Mouse (Mus musculus) monocyte, adult 2 months (primary cell): ENCODE measurements around the gene Gal3st3.

Source experiments
- DNase-seq, 2 experiments: peaks; one replicate each; pipeline ENCODE4 v3.0.0; 2022; ENCODE audit warnings: low spot score in 2 of 2, low read depth in 1 of 2

Gene Gal3st3

GRCm38 (mm10) chr19:5297903-5298800 lies at the start of gene Gal3st3:
TSS of gene Gal3st3 (plus strand) at chr19:5298331.
- no peak for DNase-seq

DNA sequence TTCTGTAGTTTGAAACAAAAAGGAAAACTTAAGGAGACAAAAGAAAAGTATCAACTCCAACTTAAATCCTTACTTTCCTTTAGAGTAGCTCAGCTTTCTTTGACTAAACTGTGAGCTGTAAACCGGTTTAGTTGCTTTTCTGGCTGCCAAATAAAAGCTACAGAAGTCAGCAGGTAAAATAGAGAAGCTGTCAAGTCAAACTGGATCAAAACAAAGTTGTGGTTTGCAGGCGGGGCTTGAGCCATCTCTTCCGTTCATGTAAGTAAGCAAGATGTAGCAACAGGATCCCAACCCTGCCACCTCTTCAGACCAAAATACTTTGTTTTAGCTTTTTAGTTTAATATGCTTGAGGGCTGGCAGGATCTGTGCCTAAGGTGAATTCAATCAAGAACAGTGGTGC lies 41.0 kb upstream of the Gal3st3 start:
- peak in 1 of 2 experiments; percentile 13 for DNase-seq

DNA sequence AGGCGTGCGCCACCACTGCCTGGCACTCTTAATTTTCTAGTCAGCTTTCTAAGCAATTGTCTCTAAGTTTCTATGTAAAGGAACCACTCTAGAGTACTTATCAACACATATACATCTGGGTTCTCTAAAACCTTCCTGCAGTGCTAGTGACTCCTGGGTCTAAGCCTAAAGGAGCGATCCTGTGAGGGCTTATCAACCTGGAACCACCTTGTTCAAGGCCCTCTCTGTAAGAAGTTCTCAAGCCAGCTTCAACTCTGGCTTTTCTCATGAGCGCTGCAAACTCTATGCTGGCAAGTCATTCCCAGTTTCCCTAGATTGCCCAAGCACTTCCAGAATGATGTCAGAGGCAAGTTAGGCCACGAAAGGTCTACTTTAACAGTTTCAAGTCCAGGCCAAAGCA lies 31.1 kb upstream of the Gal3st3 start:
- DNase-seq, result no peak

- DNase-seq, result no peak
These were observed 30.1 kb upstream of the Gal3st3 start for GRCm38 (mm10) chr19:5268017-5268416.

- DNase-seq, result no peak
These were observed 29.3 kb upstream of the Gal3st3 start for GRCm38 (mm10) chr19:5268875-5269274.

DNA sequence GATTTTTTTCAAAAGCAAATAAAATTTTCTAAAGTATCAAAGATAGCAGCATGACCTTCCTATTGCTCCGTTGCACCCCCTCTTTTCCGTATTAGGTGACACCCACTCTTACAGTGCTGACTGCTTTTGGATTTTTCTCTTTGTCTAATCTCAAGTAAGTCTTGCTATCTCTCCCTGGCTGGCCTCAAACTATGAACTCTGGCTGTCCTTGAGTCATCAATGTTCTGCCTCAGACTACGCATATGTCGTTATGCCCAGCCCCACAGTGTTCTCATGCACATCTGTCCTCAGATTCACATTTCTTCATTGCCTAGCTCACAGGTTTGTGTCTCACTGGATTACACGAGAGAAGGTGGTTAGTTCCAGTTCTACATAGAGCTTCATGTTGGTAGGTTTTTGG lies 28.7 kb upstream of the Gal3st3 start:
- no peak for DNase-seq

GRCm38 (mm10) chr19:5271430-5271829 lies 26.7 kb upstream of the Gal3st3 start:
- DNase-seq, result no peak

- DNase-seq, result no peak
These were observed 25.8 kb upstream of the Gal3st3 start for GRCm38 (mm10) chr19:5272326-5272795.

DNA sequence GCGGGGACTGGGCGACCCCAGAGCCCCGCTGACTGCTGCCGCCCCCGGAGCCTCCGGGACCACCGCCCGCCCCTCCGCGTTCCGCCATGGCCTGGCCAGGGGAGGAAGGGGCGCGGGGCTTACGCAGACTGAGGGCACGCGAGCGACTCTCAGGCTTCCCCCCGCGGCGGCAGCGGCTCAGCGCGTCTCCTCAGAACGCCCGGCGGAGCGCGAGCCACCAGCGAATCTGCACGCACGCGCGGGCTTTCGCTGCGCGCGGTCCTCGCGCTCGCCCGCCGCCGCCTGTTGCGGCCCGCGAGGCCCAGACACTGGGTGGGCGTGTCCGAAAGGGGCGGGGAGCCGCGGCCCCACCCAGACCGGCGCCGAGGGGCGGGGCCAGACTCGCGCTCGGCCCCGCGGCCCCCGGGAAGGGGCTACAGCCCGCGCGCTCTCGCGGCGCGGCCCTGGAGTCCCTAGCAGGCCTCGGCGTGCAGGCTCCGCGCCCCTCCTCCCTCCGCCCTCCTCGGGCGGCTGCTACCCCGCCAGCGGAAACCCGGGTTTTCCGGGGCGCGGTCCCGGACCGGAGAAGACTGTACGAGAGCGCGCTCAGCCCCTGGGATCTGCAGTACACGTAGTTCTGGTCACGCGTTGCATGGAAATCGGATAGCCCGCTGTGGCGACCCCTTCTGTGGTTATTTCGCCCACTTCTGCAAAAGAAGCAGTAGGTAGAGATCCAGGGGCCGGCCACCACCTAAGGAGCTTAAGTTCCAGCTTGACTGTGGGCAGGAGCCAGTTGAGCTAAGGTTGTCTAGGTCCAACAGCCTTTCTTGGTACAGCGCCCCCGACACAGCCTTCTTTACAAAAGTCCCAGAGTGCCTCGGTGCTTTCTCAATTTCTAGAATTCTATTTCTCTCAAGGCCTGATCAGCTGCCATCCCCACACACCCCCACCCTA lies 25.1 kb upstream of the Gal3st3 start, which contains the start of gene Pacs1:
Pacs1 (minus strand) TSS at position 319 of the 933 bp plus-strand sequence.
- peak; percentile 48 to 72 for DNase-seq

GRCm38 (mm10) chr19:5273916-5274315 lies 24.2 kb upstream of the Gal3st3 start:
- DNase-seq, result no peak

DNA sequence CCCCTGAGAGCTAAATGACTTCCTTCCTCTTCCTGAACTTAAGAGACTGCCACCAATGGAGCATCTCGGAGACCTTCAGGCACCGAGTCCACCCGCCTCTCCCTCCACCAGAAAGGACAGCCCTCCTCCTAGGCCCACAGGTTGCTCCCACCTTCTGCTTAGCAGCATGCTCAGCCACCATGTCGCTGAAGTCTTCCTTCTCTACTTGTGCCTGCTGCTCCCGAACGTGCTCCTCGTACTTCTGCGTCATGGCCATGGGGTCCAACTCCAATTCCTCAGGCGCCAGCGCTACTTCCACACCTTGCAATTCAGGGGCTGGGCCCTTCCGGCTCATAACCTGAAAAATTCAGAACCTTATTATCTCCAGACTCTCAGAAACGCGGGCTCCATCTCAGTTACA lies 23.5 kb upstream of the Gal3st3 start:
- no peak for DNase-seq

DNA sequence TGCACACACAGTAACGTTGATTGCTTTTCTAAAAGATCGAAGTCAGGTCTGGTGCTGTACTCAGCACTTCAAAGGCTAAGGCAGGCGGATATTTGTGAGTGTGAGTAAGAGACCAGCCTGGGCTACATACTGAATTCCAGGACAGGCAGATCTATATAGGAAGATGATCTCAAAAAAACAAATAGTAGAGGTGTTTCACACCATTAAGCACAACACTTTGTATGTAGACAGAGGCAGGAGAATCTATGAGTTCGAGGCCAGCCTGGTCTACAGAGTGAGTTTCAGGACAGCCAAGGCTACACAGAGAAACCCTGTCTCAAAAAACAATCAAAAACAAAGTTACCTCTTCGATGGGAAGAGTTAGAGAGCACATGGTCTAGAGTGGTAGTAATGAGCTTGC lies 22.4 kb upstream of the Gal3st3 start:
- DNase-seq, result no peak

DNA sequence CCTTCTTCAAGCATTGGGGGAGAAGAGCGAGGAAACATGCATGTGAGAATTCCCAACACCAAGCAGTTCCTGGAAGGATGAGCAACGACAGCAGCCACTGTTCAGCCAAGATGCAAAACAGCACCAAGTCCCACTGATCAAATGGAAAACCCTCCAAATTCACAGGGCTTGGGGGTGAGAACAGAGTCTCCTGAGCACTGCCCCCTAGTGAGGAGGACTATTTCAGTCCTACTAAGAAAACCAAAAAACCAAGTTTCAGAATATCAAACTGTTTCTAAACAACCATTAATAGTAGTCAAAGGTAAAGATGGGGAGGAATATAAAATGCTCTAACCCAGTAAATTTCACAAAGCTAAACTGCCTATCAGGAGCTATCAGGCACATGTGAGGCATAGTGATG lies 21.6 kb upstream of the Gal3st3 start:
- no peak for DNase-seq

DNA sequence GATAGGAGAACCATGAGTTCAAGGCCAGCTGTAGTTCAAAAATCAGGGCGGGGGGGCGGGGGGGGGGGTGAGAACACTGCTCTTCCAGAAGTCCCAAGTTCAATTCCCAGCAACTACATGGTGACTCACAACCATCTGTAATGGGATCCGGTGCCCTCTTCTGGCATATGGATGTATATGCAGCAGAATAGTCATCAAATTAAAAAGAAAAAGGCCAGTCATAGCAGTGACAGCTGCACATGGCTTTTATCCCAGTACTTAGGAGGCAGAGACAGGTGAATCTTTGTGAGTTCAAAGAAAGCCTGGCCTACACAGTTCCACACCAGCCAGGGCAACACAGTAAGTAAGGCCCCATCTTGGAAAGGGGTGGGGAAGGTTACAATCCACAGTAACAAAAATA lies 21.0 kb upstream of the Gal3st3 start:
- no peak for DNase-seq

DNA sequence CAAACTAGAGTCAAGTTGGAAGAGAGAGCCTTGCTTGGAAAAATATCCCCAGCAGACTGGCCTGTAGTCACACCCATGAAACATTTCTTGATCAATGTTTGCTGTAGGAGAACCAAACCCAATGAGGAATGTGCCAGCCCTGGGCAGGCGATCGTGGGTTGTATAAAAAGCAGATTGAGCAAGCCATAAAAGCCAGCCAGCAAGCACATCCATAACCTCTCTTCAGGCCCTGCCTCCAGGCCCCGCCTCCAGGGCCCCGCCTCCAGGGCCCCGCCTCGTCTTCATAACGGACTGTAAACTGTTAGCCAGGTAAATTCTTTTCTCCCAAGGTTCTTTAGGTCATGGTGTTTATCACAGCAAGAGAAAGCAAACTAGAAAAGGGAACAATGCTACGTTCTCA lies 19.8 kb upstream of the Gal3st3 start:
- DNase-seq, result no peak

- DNase-seq, result peak; percentile 97 to 99
These were observed 3.0 kb upstream of the Gal3st3 start, which contains the start of gene Sf3b2 for GRCm38 (mm10) chr19:5294972-5295735. TSS of gene Sf3b2 (minus strand) at chr19:5295455.

- no peak for DNase-seq
These were observed 2.4 kb upstream of the Gal3st3 start for GRCm38 (mm10) chr19:5295736-5296075.

GRCm38 (mm10) chr19:5296630-5297029 lies 1.5 kb upstream of the Gal3st3 start:
- no peak for DNase-seq

DNA sequence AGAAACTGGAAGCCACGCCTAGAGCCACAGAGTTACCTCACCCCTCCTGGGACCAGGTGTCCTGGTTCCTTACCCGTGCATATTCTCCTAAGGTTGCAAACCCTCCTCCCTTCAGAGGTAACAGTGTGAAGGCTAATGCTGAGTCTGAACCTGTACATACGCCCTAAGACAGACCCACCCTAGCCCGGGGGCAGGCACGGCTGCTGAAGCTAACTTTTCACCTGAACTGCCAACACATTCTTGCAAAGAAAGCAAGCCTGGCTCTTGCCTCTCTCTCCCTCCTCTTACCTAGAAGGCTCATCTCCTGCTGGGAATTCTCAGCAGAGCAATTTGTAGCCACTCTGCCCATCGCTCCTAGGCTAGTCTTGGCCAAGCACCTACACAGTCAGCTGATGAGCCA lies 2.5 kb downstream of the Gal3st3 start:
- DNase-seq, result no peak

DNA sequence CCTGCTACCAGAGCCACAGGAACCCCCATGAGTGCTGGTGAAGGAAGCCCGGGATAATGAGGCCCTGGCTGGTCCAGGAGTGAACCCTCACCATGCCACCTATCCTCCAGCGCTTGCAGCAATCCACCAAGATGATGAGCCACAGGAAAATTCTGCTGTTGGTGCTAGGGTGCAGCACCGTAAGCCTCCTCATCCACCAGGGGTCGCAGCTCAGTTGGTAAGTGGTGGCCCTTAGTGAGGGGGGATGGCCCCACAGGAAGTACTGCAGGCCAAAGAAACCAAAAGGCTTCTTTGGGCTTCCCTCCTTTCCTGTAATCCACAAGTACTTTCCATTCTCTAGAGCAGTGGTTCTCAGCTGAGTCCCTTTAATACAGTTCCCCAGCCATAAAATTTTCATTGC lies 4.3 kb downstream of the Gal3st3 start:
- DNase-seq, result peak in 1 of 2 experiments; percentile 15

DNA sequence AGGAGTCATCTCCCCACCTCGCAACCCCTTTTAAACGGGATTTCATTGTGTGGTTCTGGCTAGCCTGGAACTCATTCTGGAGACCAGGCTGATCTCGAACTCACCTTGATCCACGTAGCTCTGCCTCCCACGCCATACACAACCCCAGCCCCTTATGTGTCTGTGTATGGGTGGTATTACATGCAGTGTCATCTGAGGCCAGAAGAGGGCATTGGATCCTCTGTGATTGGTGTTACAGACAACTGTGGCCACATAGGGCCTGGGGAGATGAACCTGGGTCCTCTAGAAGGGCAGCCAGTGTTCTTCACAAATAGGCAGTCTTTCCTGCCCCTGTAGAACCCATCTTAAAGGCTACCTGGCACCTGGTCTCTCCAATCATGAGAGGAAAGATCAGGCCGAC lies 8.1 kb downstream of the Gal3st3 start:
- no peak for DNase-seq
